Mouse (Mus musculus): ENCODE results near the gene Gm20877. TPM values are rescaled to one million over a fixed set of nuclear protein-coding genes. Genes with fewer than 3 reads are reported as not detected.
"Not testable (repeated sequence)": the region's sequence is repeated elsewhere in the genome, so short reads cannot be mapped to it uniquely, and the experiment has no call there.

Gene Gm20877
- total RNA-seq (2014; fragmentation: Nextera tagmentation) (not detected in 2 replicates), total RNA-seq (2017) (not detected in 2 replicates)

GRCm38 (mm10) chrY:17093573-17093972 is at the start of gene Gm20877:
Gm20877 (plus strand) TSS chrY:17093873.
- ATAC-seq (replicated peaks; ENCODE audit: low FRiP score, low TSS enrichment, poor library complexity, severe bottlenecking) = not testable (repeated sequence)
